Mouse (Mus musculus): ENCODE measurements around the gene AI413582. TPM values are rescaled to one million over a fixed set of nuclear protein-coding genes. Genes with fewer than 3 reads are reported as not detected.

AI413582 gene
- polyA plus RNA-seq, 1 experiment = 85.6 TPM

GRCm38 (mm10) chr17:27565942-27566267 is 349 bp upstream of the AI413582 start:
- Histone ChIP-seq H3K4me3 (ENCODE audit: insufficient read depth, low read length) (peak overlapping the region; percentile 77), H3K4me1 (ENCODE audit: control insufficient read depth, insufficient read depth, low read length) (peaks cover 47% of the 10 kb centered on the region), H3K27ac (ENCODE audit: insufficient read depth, low read depth, low read length) (0 out of 2 replicates have a peak overlapping the region, but pooled peaks have one; percentile 7)
- TF ChIP-seq POLR2A (IDR thresholded peaks at IDR 0.05; ENCODE audit: borderline replicate concordance, low read depth, low read length) = no peak
- no peak for TF ChIP-seq CTCF (IDR thresholded peaks at IDR 0.05; ENCODE audit: low read depth, low read length)

DNA sequence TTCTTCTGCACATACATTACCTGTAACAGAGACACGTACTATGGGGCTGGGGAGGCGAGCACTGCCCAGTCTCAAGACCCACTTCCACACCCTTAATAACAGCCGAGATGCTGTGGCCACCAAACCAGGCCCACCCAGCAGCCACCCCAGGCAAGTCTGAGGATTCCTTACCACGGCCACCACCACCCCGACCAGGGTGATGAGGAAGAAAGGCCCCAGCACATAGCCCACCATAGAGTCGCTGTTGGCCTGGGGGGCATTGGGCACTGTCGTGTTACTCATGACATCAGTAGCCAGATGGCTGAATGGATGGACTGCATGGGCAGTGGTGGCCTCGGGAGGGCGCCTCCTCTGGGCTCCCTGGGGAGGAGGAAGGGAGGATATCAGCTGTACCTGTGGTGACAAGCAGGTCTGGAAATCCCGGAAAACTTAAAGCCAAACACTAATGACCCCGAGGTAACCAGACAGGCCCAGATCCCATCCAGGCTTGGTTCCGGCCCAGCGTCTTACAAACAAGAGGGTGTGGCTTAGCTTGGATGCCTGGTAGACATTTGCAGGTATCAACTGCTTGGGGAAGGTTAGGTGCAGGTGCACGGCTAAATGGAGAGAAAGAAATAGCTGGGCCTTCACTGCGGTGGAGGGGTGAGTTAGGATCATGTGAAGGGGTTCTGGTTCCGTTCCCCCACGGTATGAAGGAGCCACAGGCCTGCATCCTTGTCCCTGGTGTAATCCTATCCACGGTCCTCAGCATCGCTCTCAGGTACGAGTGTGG is 979 bp downstream of the AI413582 start:
- Histone ChIP-seq H3K4me3 (ENCODE audit: insufficient read depth, low read length) (peak overlapping the region; percentile 65), H3K27ac (ENCODE audit: insufficient read depth, low read depth, low read length) (peak overlapping the region; percentile 75), H3K4me1 (ENCODE audit: control insufficient read depth, insufficient read depth, low read length) (peaks cover 43% of the 10 kb centered on the region)
- 0 out of 2 replicates have a peak, but pooled peaks have one; percentile 4 for TF ChIP-seq CTCF (IDR thresholded peaks at IDR 0.05; ENCODE audit: low read depth, low read length)
- TF ChIP-seq POLR2A (IDR thresholded peaks at IDR 0.05; ENCODE audit: borderline replicate concordance, low read depth, low read length) = no peak

DNA sequence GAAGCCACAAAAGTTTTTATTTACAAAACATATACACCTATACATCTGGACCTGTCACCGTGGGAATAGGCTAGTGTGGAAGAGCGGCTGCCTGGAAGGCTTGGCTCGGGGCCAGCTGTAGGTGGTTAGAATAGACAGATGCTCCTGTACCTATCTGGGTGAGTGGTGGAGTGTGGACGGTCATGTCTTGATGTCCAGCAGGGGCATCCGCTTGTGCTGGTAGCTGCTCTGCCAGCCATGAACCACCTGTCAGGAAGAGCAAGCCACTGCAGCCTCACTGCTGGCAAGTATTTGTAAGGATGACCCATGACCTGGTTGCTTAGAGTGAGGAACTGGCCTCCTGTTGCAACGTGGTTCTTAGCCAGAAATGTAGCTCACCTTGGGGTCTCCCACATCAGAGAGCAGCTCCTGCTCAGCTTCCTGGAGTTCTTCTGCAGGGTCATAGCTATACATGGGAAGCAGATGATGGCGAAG is 1.7 kb downstream of the AI413582 start:
- peak overlapping the region; percentile 65 for H3K4me3 ChIP-seq (ENCODE audit: insufficient read depth, low read length)
- no peak for TF ChIP-seq CTCF (IDR thresholded peaks at IDR 0.05; ENCODE audit: low read depth, low read length)
- no peak for TF ChIP-seq POLR2A (IDR thresholded peaks at IDR 0.05; ENCODE audit: borderline replicate concordance, low read depth, low read length)
- no peak overlapping the region for H3K27ac ChIP-seq (ENCODE audit: insufficient read depth, low read depth, low read length)
- H3K4me1 ChIP-seq (ENCODE audit: control insufficient read depth, insufficient read depth, low read length) = peaks cover 39% of the 10 kb centered on the region

- H3K4me1 ChIP-seq (ENCODE audit: control insufficient read depth, insufficient read depth, low read length) = peaks cover 25% of the 10 kb centered on the region
- H3K4me3 ChIP-seq (ENCODE audit: insufficient read depth, low read length) = no peak overlapping the region; the same call in 1 of the 2 replicates
- peak overlapping the region; percentile 65 for H3K27ac ChIP-seq (ENCODE audit: insufficient read depth, low read depth, low read length)
- TF ChIP-seq POLR2A (IDR thresholded peaks at IDR 0.05; ENCODE audit: borderline replicate concordance, low read depth, low read length) = no peak
- no peak for TF ChIP-seq CTCF (IDR thresholded peaks at IDR 0.05; ENCODE audit: low read depth, low read length)
Observed at GRCm38 (mm10) chr17:27561809-27562526, 3.6 kb downstream of the AI413582 start.

DNA sequence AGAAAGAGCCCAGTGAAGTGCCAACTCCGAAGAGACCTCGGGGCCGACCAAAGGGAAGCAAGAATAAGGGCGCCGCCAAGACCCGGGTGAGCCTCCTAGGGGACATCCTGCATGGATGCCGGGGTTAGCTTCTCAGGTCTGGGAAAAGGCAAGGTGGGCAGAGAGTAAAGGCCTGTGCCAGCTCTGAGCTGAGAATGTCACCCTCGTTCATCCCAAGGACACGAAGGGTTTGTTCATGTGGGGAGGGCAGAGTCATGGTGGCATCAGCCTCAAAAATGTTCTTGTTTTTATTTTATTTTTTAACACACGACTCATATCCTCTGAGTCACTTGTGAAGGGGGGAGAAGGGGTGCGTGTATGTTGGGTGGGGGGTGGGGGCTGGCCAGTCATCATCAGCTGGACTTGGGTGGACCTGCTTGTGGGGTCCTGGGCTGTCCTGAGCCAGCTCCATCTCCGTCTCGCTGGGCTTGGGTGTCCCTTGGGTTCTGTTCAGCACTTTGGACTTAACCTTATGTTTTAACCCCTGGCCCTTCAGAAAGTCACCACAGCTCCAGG is 4.6 kb downstream of the AI413582 start:
- H3K27ac ChIP-seq (ENCODE audit: insufficient read depth, low read depth, low read length) = peak overlapping the region; percentile 65
- peaks cover 19% of the 10 kb centered on the region for H3K4me1 ChIP-seq (ENCODE audit: control insufficient read depth, insufficient read depth, low read length)

GRCm38 (mm10) chr17:27559596-27559995 is 6.0 kb downstream of the AI413582 start:
- Histone ChIP-seq H3K4me3 (ENCODE audit: insufficient read depth, low read length) (peak overlapping the region; percentile 89), H3K27ac (ENCODE audit: insufficient read depth, low read depth, low read length) (0 out of 2 replicates have a peak overlapping the region, but pooled peaks have one; percentile 13), H3K4me1 (ENCODE audit: control insufficient read depth, insufficient read depth, low read length) (peaks cover 23% of the 10 kb centered on the region)
- TF ChIP-seq POLR2A (IDR thresholded peaks at IDR 0.05; ENCODE audit: borderline replicate concordance, low read depth, low read length) (no peak), CTCF (IDR thresholded peaks at IDR 0.05; ENCODE audit: low read depth, low read length) (no peak)

More for the DNA sequence above, 4.6 kb downstream of the AI413582 start:
- TF ChIP-seq CTCF (IDR thresholded peaks at IDR 0.05; ENCODE audit: low read depth, low read length) (no peak), POLR2A (IDR thresholded peaks at IDR 0.05; ENCODE audit: borderline replicate concordance, low read depth, low read length) (no peak)
- H3K4me3 ChIP-seq (ENCODE audit: insufficient read depth, low read length) = peak overlapping the region; percentile 7; the same call in 1 of the 2 replicates

DNA sequence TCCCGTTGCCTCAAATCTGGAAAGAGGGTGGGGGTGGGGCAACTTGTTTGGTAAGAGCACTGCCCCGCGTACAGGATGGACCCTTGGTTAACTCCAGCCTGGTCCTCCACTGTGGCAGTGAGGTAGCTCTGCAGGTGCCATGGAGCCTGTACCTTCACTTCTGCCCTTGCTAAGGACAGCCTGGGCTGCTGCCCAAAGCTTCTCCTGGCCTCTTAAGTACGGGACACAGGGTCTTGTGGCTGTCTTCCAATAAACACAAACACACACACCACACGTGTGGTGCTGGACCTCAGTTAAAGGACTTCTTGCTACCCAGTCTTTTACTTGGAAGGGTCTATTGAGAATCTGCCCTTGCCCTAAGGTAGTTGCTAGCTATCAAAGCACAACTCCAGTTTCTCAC is 6.7 kb downstream of the AI413582 start:
- H3K27ac ChIP-seq (ENCODE audit: insufficient read depth, low read depth, low read length) = 0 out of 2 replicates have a peak overlapping the region, but pooled peaks have one; percentile 6
- H3K4me1 ChIP-seq (ENCODE audit: control insufficient read depth, insufficient read depth, low read length) = peaks cover 29% of the 10 kb centered on the region
- TF ChIP-seq CTCF (IDR thresholded peaks at IDR 0.05; ENCODE audit: low read depth, low read length) (no peak), POLR2A (IDR thresholded peaks at IDR 0.05; ENCODE audit: borderline replicate concordance, low read depth, low read length) (no peak)
- H3K4me3 ChIP-seq (ENCODE audit: insufficient read depth, low read length) = peak overlapping the region; percentile 89

DNA sequence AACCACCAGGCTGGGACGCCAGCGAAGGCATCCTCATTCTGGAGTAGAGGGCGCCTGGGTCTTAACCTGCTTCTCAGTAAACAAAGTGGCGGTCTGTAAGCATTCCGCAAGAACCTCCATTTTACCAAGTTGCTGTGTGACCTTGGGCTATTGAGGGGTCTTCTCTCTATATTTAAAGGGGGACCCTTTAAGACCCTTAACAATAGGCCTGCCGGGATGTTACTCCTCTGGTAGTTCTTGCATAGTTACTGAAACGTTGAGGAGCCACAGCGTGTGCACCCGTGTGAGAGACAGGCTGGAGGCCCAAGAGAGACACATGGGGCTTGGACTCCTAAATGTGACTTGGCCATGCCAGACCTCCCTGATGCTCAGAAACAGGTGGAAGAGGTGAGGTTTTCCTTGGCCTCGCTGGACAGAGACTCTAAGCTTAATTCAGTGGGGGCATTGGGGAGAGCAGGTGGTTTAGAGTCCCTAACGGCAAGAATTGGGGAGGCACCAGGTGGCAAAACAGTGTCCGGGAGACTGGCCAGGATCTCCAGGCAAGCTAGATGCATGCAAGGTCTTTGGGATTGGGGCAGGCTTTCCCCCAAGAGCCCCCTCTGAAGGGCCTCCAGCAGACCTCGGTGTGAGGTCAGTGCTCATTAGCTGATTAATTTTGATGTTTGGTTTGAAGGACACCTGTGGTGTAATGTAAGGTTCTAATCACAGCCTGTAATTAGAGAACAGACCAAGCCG is 7.5 kb downstream of the AI413582 start:
- H3K4me1 ChIP-seq (ENCODE audit: control insufficient read depth, insufficient read depth, low read length) = peaks cover 34% of the 10 kb centered on the region
- TF ChIP-seq CTCF (IDR thresholded peaks at IDR 0.05; ENCODE audit: low read depth, low read length) (no peak), POLR2A (IDR thresholded peaks at IDR 0.05; ENCODE audit: borderline replicate concordance, low read depth, low read length) (no peak)
- peak overlapping the region; percentile 94 for H3K27ac ChIP-seq (ENCODE audit: insufficient read depth, low read depth, low read length)
- H3K4me3 ChIP-seq (ENCODE audit: insufficient read depth, low read length) = peak overlapping the region; percentile 89
